Comparison of ENCODE assay signal across 10 mouse cellular contexts in the genomic region with DNA sequence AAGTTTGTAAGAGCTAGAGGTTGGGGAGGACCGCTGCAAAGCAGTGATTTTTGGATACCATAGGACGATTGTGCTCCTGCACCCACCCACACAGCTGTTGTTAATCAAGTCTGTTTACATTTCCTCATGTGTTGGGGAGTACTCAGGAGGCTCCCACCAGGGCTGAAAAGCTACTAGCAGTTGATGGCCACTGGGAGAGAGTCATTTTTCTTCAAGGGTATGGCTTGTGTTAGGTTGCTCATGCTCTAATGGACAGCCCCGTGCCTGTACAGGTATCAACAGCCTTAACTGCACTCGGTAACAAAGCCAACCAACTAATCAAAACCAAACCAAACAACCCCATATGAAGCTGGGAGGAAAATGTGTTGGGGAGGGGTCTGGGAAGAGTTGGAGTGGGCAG. TPM values are rescaled to one million over a fixed set of nuclear protein-coding genes. Genes with fewer than 3 reads are reported as not detected.
A peak's percentile ranks its signal among the peaks of the same experiment; 100 is the strongest.
DNase-seq lines count a peak whose midpoint lies in the region; ATAC-seq lines count a peak whose summit lies in the region.
"Had no signal": no experiment of that assay in that cellular context is flagged by ENCODE, and none has a peak within 500 bp of the region (broad histone marks: within the 10 kb centered on the region; RNA-seq: fewer than 3 reads in every experiment).

No protein-coding gene starts in this region.

- no peak overlapping the region for H3K9ac ChIP-seq in hindbrain, embryonic 16.5 days (ENCODE audit: low read depth, low read length)
- no peak overlapping the region for H3K9ac ChIP-seq in neural tube, embryonic 15.5 days (replicated peaks)
- H3K9ac ChIP-seq in limb, embryonic 12.5 days (replicated peaks) = no peak overlapping the region
- H3K9ac ChIP-seq in stomach, embryonic 16.5 days (ENCODE audit: low read length) = no peak overlapping the region
- H3K9ac ChIP-seq: neural tube, embryonic 13.5 days had no signal

- H3K27me3 ChIP-seq in hindbrain, embryonic 10.5 days (ENCODE audit: insufficient read depth, poor library complexity, severe bottlenecking) = no peaks in the 10 kb centered on the region
- no peaks in the 10 kb centered on the region for H3K27me3 ChIP-seq in hindbrain, embryonic 16.5 days (replicated peaks; ENCODE audit: control insufficient read depth, insufficient read depth, low read length)
- H3K27me3 ChIP-seq in neural tube, embryonic 15.5 days (replicated peaks) = no peaks in the 10 kb centered on the region
- no peaks in the 10 kb centered on the region for H3K27me3 ChIP-seq in limb, embryonic 12.5 days
- no peaks in the 10 kb centered on the region for H3K27me3 ChIP-seq in stomach, embryonic 16.5 days (ENCODE audit: control insufficient read depth, insufficient read depth, low read length)
- H3K27me3 ChIP-seq: neural tube, embryonic 13.5 days had no signal

- no peak overlapping the region for H3K4me3 ChIP-seq in hindbrain, embryonic 10.5 days
- H3K4me3 ChIP-seq in hindbrain, embryonic 16.5 days (ENCODE audit: low read length) = no peak overlapping the region
- no peak overlapping the region for H3K4me3 ChIP-seq in neural tube, embryonic 15.5 days (replicated peaks)
- no peak overlapping the region for H3K4me3 ChIP-seq in limb, embryonic 12.5 days (replicated peaks)
- no peak overlapping the region for H3K4me3 ChIP-seq in stomach, embryonic 16.5 days (replicated peaks; ENCODE audit: low read length)

- DNase-seq in hindbrain, embryonic 10.5 days (ENCODE audit: low spot score) = peak; percentile 15
- peak; percentile 31 for DNase-seq in neural tube, embryonic 10.5 days (ENCODE audit: extremely low spot score, low spot score)
- DNase-seq in cerebellum, adult 9-10 months = no peak
- DNase-seq: cerebellum, postnatal 25 days had no signal

- ATAC-seq in hindbrain, embryonic 16.5 days = no peak
- ATAC-seq in neural tube, embryonic 15.5 days (ENCODE audit: low FRiP score) = no peak
- ATAC-seq in limb, embryonic 12.5 days (ENCODE audit: insufficient number of reproducible peaks, insufficient read depth, low FRiP score, low TSS enrichment, low read depth) = peak; percentile 45
- no peak for ATAC-seq in stomach, embryonic 16.5 days (ENCODE audit: insufficient read depth, low FRiP score)
- no peak for ATAC-seq in granulocyte monocyte progenitor cell, adult 5-6 weeks (replicated peaks; ENCODE audit: poor library complexity, severe bottlenecking)

- H3K27ac ChIP-seq in hindbrain, embryonic 10.5 days = peak overlapping the region; percentile 93
- no peak overlapping the region for H3K27ac ChIP-seq in hindbrain, embryonic 16.5 days (ENCODE audit: low read depth, low read length)
- H3K27ac ChIP-seq in neural tube, embryonic 15.5 days (replicated peaks) = no peak overlapping the region
- peak overlapping the region; percentile 92 for H3K27ac ChIP-seq in limb, embryonic 12.5 days
- peak overlapping the region; percentile 94 for H3K27ac ChIP-seq in stomach, embryonic 16.5 days (ENCODE audit: low read length)

- no peaks in the 10 kb centered on the region for H3K9me3 ChIP-seq in hindbrain, embryonic 10.5 days
- no peaks in the 10 kb centered on the region for H3K9me3 ChIP-seq in hindbrain, embryonic 16.5 days (ENCODE audit: control insufficient read depth, low read length)
- no peaks in the 10 kb centered on the region for H3K9me3 ChIP-seq in neural tube, embryonic 15.5 days (replicated peaks)
- no peaks in the 10 kb centered on the region for H3K9me3 ChIP-seq in limb, embryonic 12.5 days
- no peaks in the 10 kb centered on the region for H3K9me3 ChIP-seq in stomach, embryonic 16.5 days (replicated peaks; ENCODE audit: control insufficient read depth, low read length)
- H3K9me3 ChIP-seq: neural tube, embryonic 13.5 days had no signal

- H3K4me2 ChIP-seq in hindbrain, embryonic 16.5 days (ENCODE audit: low read length) = no peak overlapping the region
- no peak overlapping the region for H3K4me2 ChIP-seq in neural tube, embryonic 15.5 days
- peak overlapping the region; percentile 57; the same call in 1 of the 2 replicates for H3K4me2 ChIP-seq in limb, embryonic 12.5 days
- H3K4me2 ChIP-seq in stomach, embryonic 16.5 days (ENCODE audit: low read depth, low read length) = 0 out of 2 replicates have a peak overlapping the region, but pooled peaks have one; percentile 55

- no peaks in the 10 kb centered on the region for H3K36me3 ChIP-seq in hindbrain, embryonic 10.5 days
- no peaks in the 10 kb centered on the region for H3K36me3 ChIP-seq in hindbrain, embryonic 16.5 days (ENCODE audit: control insufficient read depth, insufficient read depth, low read length)
- H3K36me3 ChIP-seq in neural tube, embryonic 15.5 days = no peaks in the 10 kb centered on the region
- H3K36me3 ChIP-seq in limb, embryonic 12.5 days = no peaks in the 10 kb centered on the region
- H3K36me3 ChIP-seq in stomach, embryonic 16.5 days (ENCODE audit: control insufficient read depth, insufficient read depth, low read length) = no peaks in the 10 kb centered on the region
- H3K36me3 ChIP-seq: neural tube, embryonic 13.5 days had no signal

- H3K4me1 ChIP-seq in hindbrain, embryonic 10.5 days (replicated peaks) = peaks cover 21% of the 10 kb centered on the region; the same call in 1 of the 2 replicates
- H3K4me1 ChIP-seq in hindbrain, embryonic 16.5 days (ENCODE audit: control insufficient read depth, insufficient read depth, low read depth, low read length) = no peaks in the 10 kb centered on the region; the same call in 1 of the 2 replicates
- peaks cover 4% of the 10 kb centered on the region for H3K4me1 ChIP-seq in neural tube, embryonic 15.5 days
- H3K4me1 ChIP-seq in limb, embryonic 12.5 days (replicated peaks) = peaks cover 10% of the 10 kb centered on the region
- H3K4me1 ChIP-seq in stomach, embryonic 16.5 days (ENCODE audit: control insufficient read depth, insufficient read depth, low read length) = peaks cover 10% of the 10 kb centered on the region

- WGBS in hindbrain, embryonic 10.5 days = 68% methylated on average over 4 of the region's 4 CpGs
- 82% methylated on average over 4 of the region's 4 CpGs for WGBS in hindbrain, embryonic 16.5 days
- 78% methylated on average over 4 of the region's 4 CpGs for WGBS in neural tube, embryonic 15.5 days
- 20% methylated on average over 4 of the region's 4 CpGs for WGBS in limb, embryonic 12.5 days
- 36% methylated on average over 4 of the region's 4 CpGs for WGBS in stomach, embryonic 16.5 days

RNA-seq across cellular contexts. Expression of a gene that starts 1.1 kb away (rescaled TPM):
- polyA plus RNA-seq in hindbrain, embryonic 10.5 days (2016; fragmentation: Nextera tagmentation; extraction: Ambion mirVana) = 70.6 and 75.1 TPM in 2 replicates
- 148 and 166 TPM in 2 replicates for polyA plus RNA-seq in hindbrain, embryonic 16.5 days (2015; fragmentation: Nextera tagmentation; extraction: Ambion mirVana)
- polyA plus RNA-seq in neural tube, embryonic 15.5 days (2015; fragmentation: Nextera tagmentation; extraction: Ambion mirVana) = 142 and 158 TPM in 2 replicates
- polyA plus RNA-seq in limb, embryonic 12.5 days (2016; fragmentation: Nextera tagmentation; extraction: Ambion mirVana) = 52.8 and 57.4 TPM in 2 replicates
- 377 and 381 TPM in 2 replicates for polyA plus RNA-seq in stomach, embryonic 16.5 days (2015; fragmentation: Nextera tagmentation; extraction: Ambion mirVana)
- 90.6 and 91.2 TPM in 2 replicates for total RNA-seq in granulocyte monocyte progenitor cell, adult 5-6 weeks (2014; fragmentation: Nextera tagmentation)
- 38.1 and 66.0 TPM in 2 replicates for total RNA-seq in granulocyte monocyte progenitor cell, adult 5-6 weeks (2017)

RNA-seq across cellular contexts. Expression of a gene that starts 33.8 kb away (rescaled TPM):
- not detected in 2 replicates for polyA plus RNA-seq in hindbrain, embryonic 10.5 days (2016; fragmentation: Nextera tagmentation; extraction: Ambion mirVana)
- polyA plus RNA-seq in hindbrain, embryonic 16.5 days (2015; fragmentation: Nextera tagmentation; extraction: Ambion mirVana) = 0.25 and 0.27 TPM in 2 replicates
- 0.28 TPM in 1 of 2 replicates, not detected in the other for polyA plus RNA-seq in neural tube, embryonic 15.5 days (2015; fragmentation: Nextera tagmentation; extraction: Ambion mirVana)
- polyA plus RNA-seq in limb, embryonic 12.5 days (2016; fragmentation: Nextera tagmentation; extraction: Ambion mirVana) = 0.15 and 0.26 TPM in 2 replicates
- 0.22 and 0.28 TPM in 2 replicates for polyA plus RNA-seq in stomach, embryonic 16.5 days (2015; fragmentation: Nextera tagmentation; extraction: Ambion mirVana)
- not detected in 2 replicates for total RNA-seq in granulocyte monocyte progenitor cell, adult 5-6 weeks (2014; fragmentation: Nextera tagmentation)
- not detected in 2 replicates for total RNA-seq in granulocyte monocyte progenitor cell, adult 5-6 weeks (2017)
- polyA plus RNA-seq: neural tube, embryonic 13.5 days had no signal

Comparison
In these comparisons a context has a peak if more than half of its experiments do, and no peak if none do; other contexts are left out.
1. H3K27ac ChIP-seq: peak in hindbrain, embryonic 10.5 days (single experiment), limb, embryonic 12.5 days (single experiment) and stomach, embryonic 16.5 days (single experiment); none in hindbrain, embryonic 16.5 days (single experiment) and neural tube, embryonic 15.5 days (single experiment).
2. H3K4me2 ChIP-seq: peak in limb, embryonic 12.5 days (single experiment) and stomach, embryonic 16.5 days (single experiment); none in hindbrain, embryonic 16.5 days (single experiment) and neural tube, embryonic 15.5 days (single experiment).